Mouse (Mus musculus) embryonic fibroblast, embryonic 13.5 days (primary cell): Measurements from ENCODE around the gene Rapgefl1. TPM values are rescaled to one million over a fixed set of nuclear protein-coding genes. Genes with fewer than 3 reads are reported as not detected.

Experiments
- H3K27ac ChIP-seq: 2 replicates; pipeline ENCODE4 v1.5.1; 2012; ENCODE audit warnings: low read length, control low read depth, inconsistent platforms; ENCODE audit not compliant: insufficient read depth
- H3K4me1 ChIP-seq: 2 replicates; pipeline ENCODE4 v1.6.1; 2011; ENCODE audit warnings: low read length; ENCODE audit not compliant: control insufficient read depth, insufficient read depth
- H3K4me3 ChIP-seq: 2 replicates; pipeline ENCODE4 v1.5.1; 2011; ENCODE audit warnings: mild to moderate bottlenecking, control low read depth, low read length; ENCODE audit not compliant: insufficient read depth
- CTCF ChIP-seq: IDR thresholded peaks from 2 replicates; pipeline ENCODE4 v1.5.1; 2011; ENCODE audit warnings: mild to moderate bottlenecking, control low read depth, low read length, moderate library complexity, borderline replicate concordance; ENCODE audit not compliant: insufficient read depth
- POLR2A ChIP-seq: IDR thresholded peaks from 2 replicates; pipeline ENCODE4 v1.6.1; 2011; ENCODE audit warnings: low read depth, mild to moderate bottlenecking, control low read depth, low read length, moderate library complexity
- polyA plus RNA-seq: library from polyadenylated mRNA; stranded (reverse); fragments of >200 nt; gene quantifications from 2 replicates; pipeline ENCODE4 v1.2.4, GENCODE M21; 2011; ENCODE audit warnings: low read depth; ENCODE audit not compliant: missing spikeins, insufficient read length

Rapgefl1 gene
- polyA plus RNA-seq, 1 experiment, result 2.0 TPM

GRCm38 (mm10) chr11:98836128-98836527 lies 457 bp upstream of the Rapgefl1 start:
- H3K27ac ChIP-seq, result no peak overlapping the region
- H3K4me3 ChIP-seq, result no peak overlapping the region
- no peaks in the 10 kb centered on the region for H3K4me1 ChIP-seq
- no peak for TF ChIP-seq POLR2A
- no peak for TF ChIP-seq CTCF

- H3K27ac ChIP-seq, result no peak overlapping the region
These were observed 683 bp downstream of the Rapgefl1 start for GRCm38 (mm10) chr11:98837231-98837704.

GRCm38 (mm10) chr11:98837917-98838316 lies 1.3 kb downstream of the Rapgefl1 start:
- TF ChIP-seq CTCF (no peak), POLR2A (no peak)
- no peak overlapping the region for H3K4me3 ChIP-seq
- no peaks in the 10 kb centered on the region for H3K4me1 ChIP-seq
- no peak overlapping the region for H3K27ac ChIP-seq

More at GRCm38 (mm10) chr11:98837231-98837704, 683 bp downstream of the Rapgefl1 start:
- Histone ChIP-seq H3K4me1 (no peaks in the 10 kb centered on the region), H3K4me3 (peak overlapping the region; percentile 44)
- no peak for TF ChIP-seq POLR2A

GRCm38 (mm10) chr11:98838512-98838911 lies 1.9 kb downstream of the Rapgefl1 start:
- Histone ChIP-seq H3K4me1 (no peaks in the 10 kb centered on the region), H3K27ac (no peak overlapping the region), H3K4me3 (no peak overlapping the region)
- no peak for TF ChIP-seq CTCF

GRCm38 (mm10) chr11:98839402-98839801 lies 2.8 kb downstream of the Rapgefl1 start:
- H3K4me3 ChIP-seq, result no peak overlapping the region
- TF ChIP-seq CTCF (no peak), POLR2A (no peak)
- H3K27ac ChIP-seq, result no peak overlapping the region
- no peaks in the 10 kb centered on the region for H3K4me1 ChIP-seq

GRCm38 (mm10) chr11:98839897-98840296 lies 3.3 kb downstream of the Rapgefl1 start:
- no peak for TF ChIP-seq CTCF
- no peak for TF ChIP-seq POLR2A
- Histone ChIP-seq H3K27ac (no peak overlapping the region), H3K4me3 (no peak overlapping the region), H3K4me1 (no peaks in the 10 kb centered on the region)

- TF ChIP-seq CTCF (no peak), POLR2A (no peak)
- H3K4me1 ChIP-seq, result no peaks in the 10 kb centered on the region
- H3K4me3 ChIP-seq, result no peak overlapping the region
- no peak overlapping the region for H3K27ac ChIP-seq
These were observed 9.4 kb downstream of the Rapgefl1 start for GRCm38 (mm10) chr11:98846016-98846415.

GRCm38 (mm10) chr11:98846865-98847604 lies 10.4 kb downstream of the Rapgefl1 start:
- H3K4me3 ChIP-seq, result no peak overlapping the region
- H3K4me1 ChIP-seq, result no peaks in the 10 kb centered on the region
- H3K27ac ChIP-seq, result no peak overlapping the region
- TF ChIP-seq POLR2A (no peak), CTCF (no peak)

GRCm38 (mm10) chr11:98849196-98849894 lies 12.8 kb downstream of the Rapgefl1 start:
- Histone ChIP-seq H3K27ac (no peak overlapping the region), H3K4me1 (no peaks in the 10 kb centered on the region), H3K4me3 (no peak overlapping the region)
- no peak for TF ChIP-seq POLR2A
- TF ChIP-seq CTCF, result no peak
